10 mouse cellular contexts compared by ENCODE assay signal in the genomic region with DNA sequence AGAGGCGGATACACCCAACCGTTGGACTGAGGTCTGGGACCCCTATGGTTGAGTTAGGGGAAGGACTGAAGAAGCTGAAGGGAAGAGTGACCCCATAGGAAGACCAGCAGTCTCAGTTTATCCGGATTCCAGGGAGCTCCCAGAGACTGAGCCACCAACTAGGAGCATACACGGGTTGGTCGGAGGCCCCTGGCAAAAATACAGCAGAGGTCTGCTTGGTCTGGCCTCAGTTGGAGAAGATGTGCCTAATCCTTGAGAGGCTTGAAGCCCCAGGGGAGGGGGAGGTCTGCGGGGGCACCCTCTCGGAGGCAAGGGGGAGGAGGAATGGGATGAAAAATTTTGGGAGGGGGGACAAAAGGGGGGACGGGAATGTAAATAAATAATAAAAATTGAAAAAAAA. TPM values are rescaled to one million over a fixed set of nuclear protein-coding genes. Genes with fewer than 3 reads are reported as not detected.
DNase-seq lines count a peak whose midpoint lies in the region; ATAC-seq and TF ChIP-seq lines count a peak whose summit lies in the region.
"Had no signal": no experiment of that assay in that cellular context is flagged by ENCODE, and none has a peak within 500 bp of the region (broad histone marks: within the 10 kb centered on the region; RNA-seq: fewer than 3 reads in every experiment).

No protein-coding gene starts in this region.

- 49% methylated on average over 8 of the region's 8 CpGs for WGBS in forebrain, postnatal 0 days
- whole genome bisulfite sequencing in forebrain, embryonic 13.5 days = 49% methylated on average over 8 of the region's 8 CpGs
- 46% methylated on average over 8 of the region's 8 CpGs for WGBS in intestine, embryonic 14.5 days
- WGBS in intestine, embryonic 15.5 days = 46% methylated on average over 8 of the region's 8 CpGs
- WGBS in neural tube, embryonic 12.5 days = 51% methylated on average over 8 of the region's 8 CpGs
- 56% methylated on average over 8 of the region's 8 CpGs for WGBS in neural tube, embryonic 13.5 days

- no peak overlapping the region for H3K9ac ChIP-seq in forebrain, postnatal 0 days
- no peak overlapping the region for H3K9ac ChIP-seq in forebrain, embryonic 13.5 days
- H3K9ac ChIP-seq in intestine, embryonic 14.5 days (ENCODE audit: low read length) = no peak overlapping the region
- H3K9ac ChIP-seq in intestine, embryonic 15.5 days = no peak overlapping the region
- no peak overlapping the region for H3K9ac ChIP-seq in neural tube, embryonic 12.5 days
- no peak overlapping the region; the same call in 1 of the 2 replicates for H3K9ac ChIP-seq in neural tube, embryonic 13.5 days

- no peak for ATAC-seq in forebrain, postnatal 0 days
- ATAC-seq in forebrain, embryonic 13.5 days = no peak
- ATAC-seq in intestine, embryonic 14.5 days (replicated peaks; ENCODE audit: low FRiP score, low TSS enrichment, low read depth) = no peak
- ATAC-seq in intestine, embryonic 15.5 days = no peak
- ATAC-seq in neural tube, embryonic 12.5 days (ENCODE audit: low FRiP score, low read depth) = no peak
- no peak for ATAC-seq in neural tube, embryonic 13.5 days (ENCODE audit: low read depth)

- no peak overlapping the region for H3K4me3 ChIP-seq in forebrain, postnatal 0 days (ENCODE audit: low read depth, low read length)
- H3K4me3 ChIP-seq in forebrain, embryonic 13.5 days = no peak overlapping the region
- 0 out of 2 replicates have a peak overlapping the region, but pooled peaks have one; percentile 41 for H3K4me3 ChIP-seq in intestine, embryonic 14.5 days (ENCODE audit: low read depth, low read length)
- H3K4me3 ChIP-seq in intestine, embryonic 15.5 days (replicated peaks) = no peak overlapping the region
- no peak overlapping the region for H3K4me3 ChIP-seq in neural tube, embryonic 12.5 days
- H3K4me3 ChIP-seq in neural tube, embryonic 13.5 days = no peak overlapping the region

- H3K9me3 ChIP-seq in forebrain, postnatal 0 days (ENCODE audit: low read length) = no peaks in the 10 kb centered on the region
- no peaks in the 10 kb centered on the region for H3K9me3 ChIP-seq in forebrain, embryonic 13.5 days (replicated peaks)
- no peaks in the 10 kb centered on the region for H3K9me3 ChIP-seq in intestine, embryonic 14.5 days (ENCODE audit: control insufficient read depth, low read length)
- H3K9me3 ChIP-seq in intestine, embryonic 15.5 days = no peaks in the 10 kb centered on the region
- no peaks in the 10 kb centered on the region for H3K9me3 ChIP-seq in neural tube, embryonic 12.5 days
- H3K9me3 ChIP-seq in neural tube, embryonic 13.5 days = no peaks in the 10 kb centered on the region

- peaks cover 5% of the 10 kb centered on the region; the same call in 1 of the 2 replicates for H3K4me1 ChIP-seq in forebrain, postnatal 0 days (ENCODE audit: insufficient read depth)
- H3K4me1 ChIP-seq in forebrain, embryonic 13.5 days = peaks cover 14% of the 10 kb centered on the region
- H3K4me1 ChIP-seq in intestine, embryonic 14.5 days (replicated peaks; ENCODE audit: control insufficient read depth, insufficient read depth, low read length) = no peaks in the 10 kb centered on the region
- peaks cover 7% of the 10 kb centered on the region for H3K4me1 ChIP-seq in intestine, embryonic 15.5 days (replicated peaks)
- H3K4me1 ChIP-seq in neural tube, embryonic 12.5 days = no peaks in the 10 kb centered on the region; the same call in 1 of the 2 replicates
- H3K4me1 ChIP-seq in neural tube, embryonic 13.5 days (replicated peaks) = peaks cover 15% of the 10 kb centered on the region

- no peak overlapping the region for H3K27ac ChIP-seq in forebrain, postnatal 0 days (ENCODE audit: low read depth, low read length)
- H3K27ac ChIP-seq in forebrain, embryonic 13.5 days = no peak overlapping the region
- no peak overlapping the region for H3K27ac ChIP-seq in intestine, embryonic 14.5 days (ENCODE audit: low read depth)
- no peak overlapping the region for H3K27ac ChIP-seq in intestine, embryonic 15.5 days
- H3K27ac ChIP-seq in neural tube, embryonic 12.5 days = no peak overlapping the region
- H3K27ac ChIP-seq in neural tube, embryonic 13.5 days (replicated peaks) = no peak overlapping the region

- intact Hi-C loops in gastrocnemius, postnatal 36 days (cut with DNase I) = no loop called here

- H3K36me3 ChIP-seq in forebrain, postnatal 0 days (ENCODE audit: insufficient read depth) = no peaks in the 10 kb centered on the region
- H3K36me3 ChIP-seq in forebrain, embryonic 13.5 days (ENCODE audit: poor library complexity, severe bottlenecking) = no peaks in the 10 kb centered on the region
- H3K36me3 ChIP-seq in intestine, embryonic 14.5 days (ENCODE audit: control insufficient read depth, insufficient read depth, low read length) = peaks cover 3% of the 10 kb centered on the region
- H3K36me3 ChIP-seq in intestine, embryonic 15.5 days = no peaks in the 10 kb centered on the region
- no peaks in the 10 kb centered on the region for H3K36me3 ChIP-seq in neural tube, embryonic 12.5 days
- no peaks in the 10 kb centered on the region for H3K36me3 ChIP-seq in neural tube, embryonic 13.5 days

- TF ChIP-seq CTCF in forebrain, postnatal 0 days (IDR thresholded peaks at IDR 0.05; ENCODE audit: low read depth) = no peak

- H3K27me3 ChIP-seq in forebrain, postnatal 0 days (ENCODE audit: insufficient read depth, low read length) = no peaks in the 10 kb centered on the region
- H3K27me3 ChIP-seq in forebrain, embryonic 13.5 days = no peaks in the 10 kb centered on the region
- no peaks in the 10 kb centered on the region for H3K27me3 ChIP-seq in intestine, embryonic 14.5 days (replicated peaks; ENCODE audit: control insufficient read depth, insufficient read depth, low read length)
- H3K27me3 ChIP-seq in intestine, embryonic 15.5 days (replicated peaks) = no peaks in the 10 kb centered on the region
- H3K27me3 ChIP-seq in neural tube, embryonic 12.5 days (replicated peaks) = no peaks in the 10 kb centered on the region
- no peaks in the 10 kb centered on the region for H3K27me3 ChIP-seq in neural tube, embryonic 13.5 days

- no peak for DNase-seq in forebrain, postnatal 0 days
- DNase-seq in intestine, embryonic 14.5 days (ENCODE audit: low spot score) = no peak
- no peak for DNase-seq in neural tube, embryonic 10.5 days (ENCODE audit: extremely low spot score, low spot score)
- DNase-seq in gastrocnemius, postnatal 36 days = no peak

- peak overlapping the region; percentile 61; the same call in 1 of the 2 replicates for H3K4me2 ChIP-seq in forebrain, postnatal 0 days (ENCODE audit: low read depth)
- H3K4me2 ChIP-seq in forebrain, embryonic 13.5 days = no peak overlapping the region
- H3K4me2 ChIP-seq in intestine, embryonic 14.5 days (ENCODE audit: low read length) = peak overlapping the region; percentile 82
- no peak overlapping the region; the same call in 1 of the 2 replicates for H3K4me2 ChIP-seq in intestine, embryonic 15.5 days (replicated peaks)
- peak overlapping the region; percentile 77; the same call in 1 of the 2 replicates for H3K4me2 ChIP-seq in neural tube, embryonic 12.5 days (replicated peaks)
- 0 out of 2 replicates have a peak overlapping the region, but pooled peaks have one; percentile 64 for H3K4me2 ChIP-seq in neural tube, embryonic 13.5 days

RNA-seq across cellular contexts. Expression of gene Akr1b10, which starts 0.6 kb away (rescaled TPM):
- 8.4 and 9.0 TPM in 2 replicates for total RNA-seq in forebrain, postnatal 0 days (2014; rRNA removed)
- polyA plus RNA-seq in forebrain, postnatal 0 days (2015; fragmentation: Nextera tagmentation; extraction: Ambion mirVana) = 8.0 and 9.9 TPM in 2 replicates
- polyA plus RNA-seq in forebrain, embryonic 13.5 days (2015; fragmentation: Nextera tagmentation; extraction: Ambion mirVana) = 7.1 and 8.0 TPM in 2 replicates
- polyA plus RNA-seq in intestine, embryonic 14.5 days (2014; fragmentation: Nextera tagmentation; extraction: Ambion mirVana) = 17.0 and 17.6 TPM in 2 replicates
- polyA plus RNA-seq in intestine, embryonic 15.5 days (2015; fragmentation: Nextera tagmentation; extraction: Ambion mirVana) = 14.5 and 15.4 TPM in 2 replicates
- 10.0 and 12.3 TPM in 2 replicates for polyA plus RNA-seq in neural tube, embryonic 12.5 days (2016; fragmentation: Nextera tagmentation; extraction: Ambion mirVana)
- 9.1 and 10.9 TPM in 2 replicates for polyA plus RNA-seq in neural tube, embryonic 13.5 days (2015; fragmentation: Nextera tagmentation; extraction: Ambion mirVana)
- total RNA-seq in gastrocnemius, postnatal 36 days (2021) = 10 to 100 TPM; 52.6 to 56.5 TPM

RNA-seq across cellular contexts. Expression of gene Akr1b7, which starts 28.7 kb away (rescaled TPM):
- total RNA-seq in forebrain, postnatal 0 days (2014; rRNA removed) = not detected in 2 replicates
- 0.19 TPM in 1 of 2 replicates, not detected in the other for polyA plus RNA-seq in forebrain, postnatal 0 days (2015; fragmentation: Nextera tagmentation; extraction: Ambion mirVana)
- not detected in 2 replicates for polyA plus RNA-seq in forebrain, embryonic 13.5 days (2015; fragmentation: Nextera tagmentation; extraction: Ambion mirVana)
- polyA plus RNA-seq in intestine, embryonic 14.5 days (2014; fragmentation: Nextera tagmentation; extraction: Ambion mirVana) = 0.23 TPM in 1 of 2 replicates, not detected in the other
- 2.5 and 43.7 TPM in 2 replicates for polyA plus RNA-seq in intestine, embryonic 15.5 days (2015; fragmentation: Nextera tagmentation; extraction: Ambion mirVana)
- polyA plus RNA-seq in neural tube, embryonic 12.5 days (2016; fragmentation: Nextera tagmentation; extraction: Ambion mirVana) = not detected in 2 replicates
- not detected in 2 replicates for polyA plus RNA-seq in neural tube, embryonic 13.5 days (2015; fragmentation: Nextera tagmentation; extraction: Ambion mirVana)
- total RNA-seq in gastrocnemius, postnatal 36 days (2021) = not detected
- total RNA-seq: layer of hippocampus, postnatal 10 days had no signal
- polyA plus RNA-seq: forebrain, embryonic 14.5 days had no signal

RNA-seq across cellular contexts. Expression of gene Akr1b8, which starts 29.5 kb away (rescaled TPM):
- 1.1 and 3.6 TPM in 2 replicates for total RNA-seq in forebrain, postnatal 0 days (2014; rRNA removed)
- 1.7 and 2.5 TPM in 2 replicates for polyA plus RNA-seq in forebrain, postnatal 0 days (2015; fragmentation: Nextera tagmentation; extraction: Ambion mirVana)
- 7.4 and 10.8 TPM in 2 replicates for polyA plus RNA-seq in forebrain, embryonic 13.5 days (2015; fragmentation: Nextera tagmentation; extraction: Ambion mirVana)
- 6.2 and 6.6 TPM in 2 replicates for polyA plus RNA-seq in intestine, embryonic 14.5 days (2014; fragmentation: Nextera tagmentation; extraction: Ambion mirVana)
- 4.8 and 5.5 TPM in 2 replicates for polyA plus RNA-seq in intestine, embryonic 15.5 days (2015; fragmentation: Nextera tagmentation; extraction: Ambion mirVana)
- 20.2 TPM in 2 replicates for polyA plus RNA-seq in neural tube, embryonic 12.5 days (2016; fragmentation: Nextera tagmentation; extraction: Ambion mirVana)
- polyA plus RNA-seq in neural tube, embryonic 13.5 days (2015; fragmentation: Nextera tagmentation; extraction: Ambion mirVana) = 11.3 and 14.4 TPM in 2 replicates
- 1 to 10 TPM; 1.7 to 2.2 TPM for total RNA-seq in gastrocnemius, postnatal 36 days (2021)

Comparison
In these comparisons a context has a peak if more than half of its experiments do, and no peak if none do; other contexts are left out.
1. H3K4me2 ChIP-seq: peak in forebrain, postnatal 0 days (single experiment), intestine, embryonic 14.5 days (single experiment), neural tube, embryonic 12.5 days (single experiment) and neural tube, embryonic 13.5 days (single experiment); none in forebrain, embryonic 13.5 days (single experiment) and intestine, embryonic 15.5 days (single experiment).